Mouse (Mus musculus): ENCODE data around the gene Srp54c.

Srp54c gene

GRCm38 (mm10) chr12:55311841-55312240, 81.9 kb downstream of the Srp54c start:
- DNase-seq (ENCODE audit: low read depth): no peak
